Mouse (Mus musculus): ENCODE measurements around the gene Cdc42bpb. TPM values are rescaled to one million over a fixed set of nuclear protein-coding genes. Genes with fewer than 3 reads are reported as not detected.

The Cdc42bpb gene
- polyA plus RNA-seq, 1 experiment from 2014 or later: 32.4 TPM

DNA sequence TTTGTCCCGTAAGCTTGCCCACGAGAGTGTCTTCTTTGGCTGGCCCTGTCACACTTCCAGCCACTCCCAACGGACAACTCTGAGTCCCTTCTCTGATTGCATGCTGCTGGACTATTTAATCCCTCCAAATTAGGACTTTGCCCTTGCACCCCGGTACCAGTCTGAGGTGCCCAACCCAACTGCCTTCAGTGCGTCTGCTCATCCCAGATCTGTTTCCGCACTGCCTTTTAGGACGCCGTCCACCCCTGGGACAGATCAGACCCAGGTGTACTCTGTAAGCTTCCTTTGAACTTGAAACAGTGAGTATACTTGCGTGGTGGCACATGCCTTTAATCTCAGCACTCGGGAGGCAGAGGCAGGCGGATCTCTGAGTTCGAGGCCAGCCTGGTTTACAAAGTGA is 1.3 kb upstream of the Cdc42bpb start:
- Histone ChIP-seq H3K27me3 (peaks cover 9% of the 10 kb centered on the region; the same call in 1 of the 2 replicates), H3K9me3 (no peaks in the 10 kb centered on the region), H3K27ac (no peak overlapping the region), H3K36me3 (no peaks in the 10 kb centered on the region), H3K4me2 (replicated peaks) (peak overlapping the region; percentile 94), H3K9ac (no peak overlapping the region), H3K4me1 (peaks cover 20% of the 10 kb centered on the region), H3K4me3 (peak overlapping the region; percentile 97; the same call in 1 of the 2 replicates)
- no peak for ATAC-seq (ENCODE audit: low FRiP score, low read depth)
- 76% methylated on average over 12 of the region's 12 CpGs for WGBS

DNA sequence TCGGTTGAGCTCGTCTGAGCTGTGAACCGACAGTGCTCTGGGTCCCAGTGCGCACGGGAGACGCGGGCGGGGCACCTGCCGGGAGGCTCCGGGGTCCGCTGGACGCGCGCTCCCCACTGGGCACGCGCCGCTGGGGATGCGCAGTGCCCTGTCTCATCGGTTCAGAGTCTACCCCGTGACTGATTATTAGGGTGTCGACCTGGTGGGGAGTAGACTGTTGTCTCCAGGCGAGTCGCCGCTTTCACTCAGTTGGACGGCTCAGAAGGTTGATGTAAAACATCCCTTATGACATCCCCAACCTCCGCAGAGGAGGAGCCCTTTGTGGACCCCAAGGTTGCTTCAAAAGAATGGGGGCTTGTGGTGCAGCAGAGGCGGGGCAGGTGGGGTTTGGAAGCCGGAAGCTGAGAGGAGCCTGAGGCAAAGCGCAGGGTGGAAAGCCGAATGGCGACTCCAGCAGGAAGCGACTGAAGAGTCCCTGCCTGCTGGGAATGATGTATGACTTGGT is 520 bp upstream of the Cdc42bpb start:
- H3K27ac ChIP-seq: no peak overlapping the region
- H3K9ac ChIP-seq: peak overlapping the region; percentile 93
- H3K9me3 ChIP-seq: no peaks in the 10 kb centered on the region
- H3K4me1 ChIP-seq: peaks cover 20% of the 10 kb centered on the region
- H3K4me3 ChIP-seq: peak overlapping the region; percentile 97
- peak; percentile 64 for ATAC-seq (ENCODE audit: low FRiP score, low read depth)
- WGBS: under 1% methylated on average over 32 of the region's 32 CpGs
- peaks cover 9% of the 10 kb centered on the region; the same call in 1 of the 2 replicates for H3K27me3 ChIP-seq
- H3K36me3 ChIP-seq: no peaks in the 10 kb centered on the region
- H3K4me2 ChIP-seq (replicated peaks): peak overlapping the region; percentile 94

DNA sequence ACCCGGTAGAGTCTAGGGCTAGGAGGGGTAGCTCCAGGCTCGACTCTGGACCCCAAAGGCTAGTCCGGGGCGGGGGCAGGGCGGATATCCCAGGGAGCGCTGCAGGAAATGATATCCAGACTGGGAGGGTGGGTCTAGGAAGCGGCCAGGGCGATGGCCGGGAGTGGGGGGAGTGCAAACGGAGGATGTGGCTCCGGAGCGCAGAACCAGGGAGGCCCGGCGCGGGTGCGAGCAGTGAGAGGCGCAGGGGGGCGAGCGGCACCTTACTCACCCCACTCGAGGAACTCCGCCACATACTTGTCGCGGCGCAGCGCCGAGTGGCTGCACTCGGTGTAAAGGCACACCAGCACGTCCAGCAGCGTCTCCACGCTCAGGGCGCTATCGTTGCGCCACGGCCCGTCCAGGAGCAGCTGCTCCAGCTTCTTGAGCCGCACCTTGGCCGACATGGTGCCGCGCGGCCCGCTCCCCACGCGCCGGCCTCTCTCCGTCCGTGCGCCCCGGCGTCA is 639 bp downstream of the Cdc42bpb start:
- Histone ChIP-seq H3K4me3 (peak overlapping the region; percentile 97), H3K4me1 (peaks cover 20% of the 10 kb centered on the region), H3K27ac (peak overlapping the region; percentile 85), H3K9ac (peak overlapping the region; percentile 93), H3K4me2 (replicated peaks) (peak overlapping the region; percentile 94), H3K9me3 (no peaks in the 10 kb centered on the region), H3K27me3 (peaks cover 9% of the 10 kb centered on the region; the same call in 1 of the 2 replicates), H3K36me3 (no peaks in the 10 kb centered on the region)
- ATAC-seq (ENCODE audit: low FRiP score, low read depth): peak; percentile 12; the same call in 1 of the 2 replicates
- WGBS: 0% methylated on average over 46 of the region's 49 CpGs

DNA sequence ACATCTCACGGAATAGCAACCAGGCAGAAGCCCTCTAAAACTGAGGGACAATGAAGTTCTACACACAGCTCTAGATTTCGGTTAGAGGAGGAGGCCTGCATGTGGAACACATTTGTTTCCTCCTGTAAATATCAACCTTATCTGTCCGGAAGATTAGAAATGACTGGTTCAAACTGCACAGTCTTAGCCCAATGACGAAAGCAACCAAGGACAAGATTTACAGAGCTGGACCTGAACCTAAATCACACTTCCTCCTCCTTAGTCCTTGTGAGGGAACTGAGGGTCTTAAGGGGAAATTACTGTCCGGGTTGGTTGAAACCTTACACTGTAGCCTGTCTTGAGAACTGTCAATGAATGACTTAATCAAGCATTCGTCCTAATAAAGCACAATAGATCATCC is 1.5 kb downstream of the Cdc42bpb start:
- Histone ChIP-seq H3K9ac (peak overlapping the region; percentile 93), H3K36me3 (no peaks in the 10 kb centered on the region), H3K4me1 (peaks cover 22% of the 10 kb centered on the region), H3K27me3 (peaks cover 9% of the 10 kb centered on the region; the same call in 1 of the 2 replicates), H3K27ac (no peak overlapping the region), H3K4me3 (peak overlapping the region; percentile 97), H3K4me2 (replicated peaks) (peak overlapping the region; percentile 94), H3K9me3 (no peaks in the 10 kb centered on the region)
- no peak for ATAC-seq (ENCODE audit: low FRiP score, low read depth)
- WGBS: 24% methylated on average over 6 of the region's 6 CpGs

DNA sequence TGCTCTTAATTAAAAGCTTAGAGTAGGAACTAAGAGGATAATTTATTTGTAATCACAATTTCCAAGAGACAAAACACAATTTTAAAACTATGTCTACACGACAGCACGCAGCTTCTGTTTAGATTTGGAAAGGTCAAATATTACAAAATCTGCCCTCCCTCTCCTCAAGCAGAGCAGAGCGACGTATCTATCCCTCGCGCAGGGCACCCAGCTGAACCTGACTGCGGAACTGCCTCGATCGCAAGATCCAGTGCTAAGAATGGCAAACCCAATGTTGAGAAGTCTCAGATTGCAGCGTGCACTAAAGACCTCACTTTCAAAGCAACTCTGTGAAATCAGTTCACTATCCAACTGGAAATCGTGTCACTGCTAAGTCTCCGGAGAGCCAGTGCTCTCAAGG is 2.0 kb downstream of the Cdc42bpb start:
- Histone ChIP-seq H3K9ac (peak overlapping the region; percentile 93), H3K27ac (no peak overlapping the region)
- no peak for ATAC-seq (ENCODE audit: low FRiP score, low read depth)

GRCm38 (mm10) chr12:111374727-111375126 is 2.8 kb downstream of the Cdc42bpb start:
- Histone ChIP-seq H3K9ac (no peak overlapping the region), H3K4me3 (no peak overlapping the region; the same call in 1 of the 2 replicates), H3K4me2 (replicated peaks) (peak overlapping the region; percentile 94), H3K27ac (no peak overlapping the region), H3K9me3 (no peaks in the 10 kb centered on the region), H3K36me3 (no peaks in the 10 kb centered on the region), H3K27me3 (peaks cover 8% of the 10 kb centered on the region; the same call in 1 of the 2 replicates), H3K4me1 (peaks cover 35% of the 10 kb centered on the region)
- ATAC-seq (ENCODE audit: low FRiP score, low read depth): no peak
- WGBS: 67% methylated on average over 10 of the region's 10 CpGs

More for the DNA sequence above, 2.0 kb downstream of the Cdc42bpb start:
- H3K4me3 ChIP-seq: peak overlapping the region; percentile 97
- H3K4me2 ChIP-seq (replicated peaks): peak overlapping the region; percentile 94
- H3K9me3 ChIP-seq: no peaks in the 10 kb centered on the region
- peaks cover 27% of the 10 kb centered on the region for H3K4me1 ChIP-seq
- H3K36me3 ChIP-seq: no peaks in the 10 kb centered on the region
- 76% methylated on average over 12 of the region's 12 CpGs for WGBS
- peaks cover 9% of the 10 kb centered on the region; the same call in 1 of the 2 replicates for H3K27me3 ChIP-seq

GRCm38 (mm10) chr12:111373411-111373810 is 4.1 kb downstream of the Cdc42bpb start:
- Histone ChIP-seq H3K36me3 (no peaks in the 10 kb centered on the region), H3K27me3 (no peaks in the 10 kb centered on the region), H3K4me1 (peaks cover 46% of the 10 kb centered on the region), H3K4me3 (no peak overlapping the region), H3K4me2 (replicated peaks) (no peak overlapping the region), H3K27ac (no peak overlapping the region), H3K9me3 (no peaks in the 10 kb centered on the region), H3K9ac (no peak overlapping the region)
- ATAC-seq (ENCODE audit: low FRiP score, low read depth): no peak
- 87% methylated on average over 6 of the region's 6 CpGs for WGBS

- Histone ChIP-seq H3K27me3 (no peaks in the 10 kb centered on the region), H3K27ac (no peak overlapping the region), H3K9ac (no peak overlapping the region), H3K9me3 (no peaks in the 10 kb centered on the region), H3K36me3 (no peaks in the 10 kb centered on the region), H3K4me3 (no peak overlapping the region), H3K4me2 (replicated peaks) (no peak overlapping the region), H3K4me1 (peaks cover 58% of the 10 kb centered on the region)
- 87% methylated on average over 7 of the region's 7 CpGs for WGBS
- ATAC-seq (ENCODE audit: low FRiP score, low read depth): no peak
Observed at GRCm38 (mm10) chr12:111371905-111372304, 5.6 kb downstream of the Cdc42bpb start.

DNA sequence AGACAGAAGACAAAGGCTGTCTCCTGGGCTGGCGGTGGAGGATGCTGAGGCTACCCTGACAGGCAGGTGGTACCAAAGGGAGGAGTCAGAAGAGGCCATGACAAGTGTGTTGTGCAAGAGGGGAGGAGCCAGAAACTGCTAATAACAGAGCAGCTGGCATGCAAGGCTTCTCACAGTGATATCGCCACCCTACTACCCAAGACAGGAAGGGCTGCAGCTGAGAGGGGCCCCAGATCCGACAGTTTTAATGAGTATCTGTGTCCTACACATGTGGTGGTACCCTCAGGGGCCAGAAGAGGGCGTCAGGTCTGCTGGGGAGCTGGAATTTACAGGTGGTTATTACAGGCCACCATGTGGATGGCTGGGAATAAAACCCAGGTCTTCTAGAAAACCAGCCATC is 7.3 kb downstream of the Cdc42bpb start:
- H3K9me3 ChIP-seq: no peaks in the 10 kb centered on the region
- no peak overlapping the region for H3K4me3 ChIP-seq
- WGBS: 46% methylated on average over 4 of the region's 4 CpGs
- H3K36me3 ChIP-seq: no peaks in the 10 kb centered on the region
- H3K4me2 ChIP-seq (replicated peaks): no peak overlapping the region
- no peak overlapping the region for H3K9ac ChIP-seq
- ATAC-seq (ENCODE audit: low FRiP score, low read depth): no peak
- H3K27ac ChIP-seq: no peak overlapping the region
- H3K27me3 ChIP-seq: no peaks in the 10 kb centered on the region
- H3K4me1 ChIP-seq: peaks cover 48% of the 10 kb centered on the region

GRCm38 (mm10) chr12:111367065-111367464 is 10.5 kb downstream of the Cdc42bpb start:
- no peak for ATAC-seq (ENCODE audit: low FRiP score, low read depth)
- Histone ChIP-seq H3K27ac (no peak overlapping the region), H3K4me1 (peaks cover 54% of the 10 kb centered on the region)

GRCm38 (mm10) chr12:111364234-111364633 is 13.3 kb downstream of the Cdc42bpb start:
- Histone ChIP-seq H3K4me3 (no peak overlapping the region), H3K27ac (no peak overlapping the region), H3K27me3 (peaks cover 7% of the 10 kb centered on the region; the same call in 1 of the 2 replicates), H3K4me2 (replicated peaks) (no peak overlapping the region), H3K9me3 (no peaks in the 10 kb centered on the region), H3K4me1 (peaks cover 51% of the 10 kb centered on the region), H3K9ac (no peak overlapping the region), H3K36me3 (no peaks in the 10 kb centered on the region)
- 89% methylated on average over 3 of the region's 3 CpGs for WGBS
- no peak for ATAC-seq (ENCODE audit: low FRiP score, low read depth)

More at GRCm38 (mm10) chr12:111367065-111367464, 10.5 kb downstream of the Cdc42bpb start:
- Histone ChIP-seq H3K4me2 (replicated peaks) (no peak overlapping the region), H3K9ac (no peak overlapping the region), H3K4me3 (no peak overlapping the region), H3K9me3 (no peaks in the 10 kb centered on the region), H3K36me3 (no peaks in the 10 kb centered on the region), H3K27me3 (no peaks in the 10 kb centered on the region; the same call in 1 of the 2 replicates)
- 82% methylated on average over 7 of the region's 7 CpGs for WGBS

GRCm38 (mm10) chr12:111361319-111362098 is 16.0 kb downstream of the Cdc42bpb start:
- H3K4me3 ChIP-seq: no peak overlapping the region
- no peak overlapping the region; the same call in 1 of the 2 replicates for H3K9ac ChIP-seq
- peak overlapping the region; percentile 46 for H3K4me2 ChIP-seq (replicated peaks)
- peak; percentile 59; the same call in 1 of the 2 replicates for ATAC-seq (ENCODE audit: low FRiP score, low read depth)
- H3K4me1 ChIP-seq: peaks cover 38% of the 10 kb centered on the region
- H3K9me3 ChIP-seq: no peaks in the 10 kb centered on the region
- no peaks in the 10 kb centered on the region for H3K36me3 ChIP-seq
- 32% methylated on average over 14 of the region's 14 CpGs for WGBS
- no peak overlapping the region for H3K27ac ChIP-seq
- peaks cover 8% of the 10 kb centered on the region; the same call in 1 of the 2 replicates for H3K27me3 ChIP-seq
